Mouse (Mus musculus): ENCODE results near the gene Zfp410.

- TF ChIP-seq POLR2A (IDR thresholded peaks at IDR 0.05; ENCODE audit: control insufficient read depth, low read depth, low read length) (no peak), CTCF (IDR thresholded peaks at IDR 0.05; ENCODE audit: control insufficient read depth, insufficient read depth, insufficient replicate concordance, low read depth, low read length) (no peak)
Observed at GRCm38 (mm10) chr12:84385408-84385807, 68.8 kb downstream of the Zfp410 start.
